Mouse (Mus musculus) hematopoietic multipotent progenitor cell, adult 10-12 weeks (in vitro differentiated cells): ENCODE measurements around the gene Vmn2r33. TPM values are rescaled to one million over a fixed set of nuclear protein-coding genes. Genes with fewer than 3 reads are reported as not detected.

Experiments used
- polyA plus RNA-seq: library from polyadenylated mRNA; stranded (reverse); fragments of >175 nt; gene quantifications from 2 replicates; pipeline ENCODE4 v1.2.3, GENCODE M21; 2012; ENCODE audit warnings: low replicate concordance

Vmn2r33 gene
- not detected in 2 replicates for polyA plus RNA-seq

GRCm38 (mm10) chr7:7566686-7567085, at the start of gene Vmn2r33:
Vmn2r33 (minus strand) TSS chr7:7566786.

Other genes starting within 250 kb of the Vmn2r33 start
- 0.03 TPM in 1 of 2 replicates, not detected in the other for gene Vmn2r30, start 229.2 kb downstream of the Vmn2r33 start, polyA plus RNA-seq
- gene Gm45783, start 192.2 kb downstream of the Vmn2r33 start, polyA plus RNA-seq: not detected in 2 replicates
- gene Vmn2r31, start 167.1 kb downstream of the Vmn2r33 start, polyA plus RNA-seq: not detected in 2 replicates
- not detected in 2 replicates for gene Vmn2r32, start 86.8 kb downstream of the Vmn2r33 start, polyA plus RNA-seq
- not detected in 2 replicates for gene Vmn2r34, start 122.7 kb upstream of the Vmn2r33 start, polyA plus RNA-seq